Mouse (Mus musculus) lung, adult 2 months (tissue): ENCODE measurements around the gene Gm20696. TPM values are rescaled to one million over a fixed set of nuclear protein-coding genes. Genes with fewer than 3 reads are reported as not detected.

Source experiments
- DNase-seq: peaks from one replicate; pipeline ENCODE4 v3.0.0; 2022
- H3K4me1 ChIP-seq: fragments of 200-500 bp; 2 replicates; pipeline ENCODE4 v1.6.1; 2011; ENCODE audit warnings: low read length; ENCODE audit not compliant: control insufficient read depth, insufficient read depth
- H3K4me3 ChIP-seq: fragments of 200-500 bp; replicated peaks from 2 replicates; pipeline ENCODE3; 2011; ENCODE audit warnings: low read depth, mild to moderate bottlenecking, control low read depth, low read length; ENCODE audit errors: extremely low read depth
- CTCF ChIP-seq: fragments of 200-500 bp; IDR thresholded peaks from 2 replicates; pipeline ENCODE4 v1.5.1; 2011; ENCODE audit warnings: mild to moderate bottlenecking, low read length, control low read depth; ENCODE audit not compliant: insufficient read depth
- POLR2A ChIP-seq: fragments of 200-500 bp; IDR thresholded peaks from 2 replicates; pipeline ENCODE4 v1.6.1; 2011; ENCODE audit warnings: low read depth, mild to moderate bottlenecking, control low read depth, low read length, borderline replicate concordance; ENCODE audit errors: extremely low read depth
- WGBS: fragments of 180-500 bp; shearing (Covaris S2); methylation state at CpG from one replicate; pipeline ENCODE4 v1.1.7; 2018; 5-methylcytosine and 5-hydroxymethylcytosine counted together
- polyA plus RNA-seq: library from polyadenylated mRNA; depleted of rRNA; stranded (reverse); fragments of >200 nt; gene quantifications from 2 replicates; pipeline ENCODE4 v1.2.3, GENCODE M21; 2012

Gm20696 gene
- polyA plus RNA-seq, 1 experiment: 1.4 TPM

- DNase-seq: no peak
- 0 out of 2 replicates have a peak, but pooled peaks cover 2% of the 10 kb centered on the region for H3K4me1 ChIP-seq
- TF ChIP-seq CTCF: no peak
- TF ChIP-seq POLR2A: no peak
- WGBS: 80% methylated on average over 7 of the region's 7 CpGs
- no peak overlapping the region for H3K4me3 ChIP-seq
Observed at GRCm38 (mm10) chr6:99617867-99618266, 48.7 kb downstream of the Gm20696 start.

GRCm38 (mm10) chr6:99617415-99617814, 49.2 kb downstream of the Gm20696 start:
- 94% methylated on average over 1 of the region's 1 CpGs for whole genome bisulfite sequencing
- DNase-seq: no peak
- TF ChIP-seq CTCF (no peak), POLR2A (no peak)
- Histone ChIP-seq H3K4me1 (0 out of 2 replicates have a peak, but pooled peaks cover 2% of the 10 kb centered on the region), H3K4me3 (no peak overlapping the region)

GRCm38 (mm10) chr6:99615272-99615751, 51.3 kb downstream of the Gm20696 start:
- 0 out of 2 replicates have a peak, but pooled peaks cover 2% of the 10 kb centered on the region for H3K4me1 ChIP-seq
- DNase-seq: no peak
- no peak overlapping the region for H3K4me3 ChIP-seq
- 40% methylated on average over 10 of the region's 10 CpGs for WGBS
- TF ChIP-seq POLR2A (no peak), CTCF (no peak)

- H3K4me3 ChIP-seq: no peak overlapping the region
- H3K4me1 ChIP-seq: 0 out of 2 replicates have a peak, but pooled peaks cover 2% of the 10 kb centered on the region
- 64% methylated on average over 17 of the region's 17 CpGs for WGBS
- TF ChIP-seq POLR2A (no peak), CTCF (no peak)
- DNase-seq: no peak
Observed at GRCm38 (mm10) chr6:99614566-99615271, 51.9 kb downstream of the Gm20696 start.

DNA sequence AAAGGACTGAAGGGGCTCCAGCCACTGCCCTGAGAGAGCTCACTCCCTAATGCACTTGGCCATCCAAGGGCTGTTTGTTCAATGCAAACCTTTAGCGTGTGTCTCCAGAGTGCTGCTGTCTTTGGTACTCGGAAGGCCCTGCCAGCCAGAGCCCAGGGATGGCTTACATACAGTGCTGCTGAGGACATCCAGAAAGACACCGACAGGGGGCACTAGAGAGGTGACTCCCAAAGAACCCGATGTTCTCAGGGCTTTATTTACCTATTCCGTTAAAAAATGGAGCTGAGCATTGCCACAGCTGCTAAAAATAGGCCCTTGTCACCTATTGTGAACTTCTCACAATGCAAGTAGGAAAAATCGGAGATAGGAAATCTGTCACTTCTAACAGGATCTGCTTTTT, 54.7 kb downstream of the Gm20696 start:
- WGBS: 46% methylated on average over 6 of the region's 6 CpGs
- no peak for TF ChIP-seq CTCF
- DNase-seq: no peak
- Histone ChIP-seq H3K4me1 (no peaks in the 10 kb centered on the region), H3K4me3 (no peak overlapping the region)

DNA sequence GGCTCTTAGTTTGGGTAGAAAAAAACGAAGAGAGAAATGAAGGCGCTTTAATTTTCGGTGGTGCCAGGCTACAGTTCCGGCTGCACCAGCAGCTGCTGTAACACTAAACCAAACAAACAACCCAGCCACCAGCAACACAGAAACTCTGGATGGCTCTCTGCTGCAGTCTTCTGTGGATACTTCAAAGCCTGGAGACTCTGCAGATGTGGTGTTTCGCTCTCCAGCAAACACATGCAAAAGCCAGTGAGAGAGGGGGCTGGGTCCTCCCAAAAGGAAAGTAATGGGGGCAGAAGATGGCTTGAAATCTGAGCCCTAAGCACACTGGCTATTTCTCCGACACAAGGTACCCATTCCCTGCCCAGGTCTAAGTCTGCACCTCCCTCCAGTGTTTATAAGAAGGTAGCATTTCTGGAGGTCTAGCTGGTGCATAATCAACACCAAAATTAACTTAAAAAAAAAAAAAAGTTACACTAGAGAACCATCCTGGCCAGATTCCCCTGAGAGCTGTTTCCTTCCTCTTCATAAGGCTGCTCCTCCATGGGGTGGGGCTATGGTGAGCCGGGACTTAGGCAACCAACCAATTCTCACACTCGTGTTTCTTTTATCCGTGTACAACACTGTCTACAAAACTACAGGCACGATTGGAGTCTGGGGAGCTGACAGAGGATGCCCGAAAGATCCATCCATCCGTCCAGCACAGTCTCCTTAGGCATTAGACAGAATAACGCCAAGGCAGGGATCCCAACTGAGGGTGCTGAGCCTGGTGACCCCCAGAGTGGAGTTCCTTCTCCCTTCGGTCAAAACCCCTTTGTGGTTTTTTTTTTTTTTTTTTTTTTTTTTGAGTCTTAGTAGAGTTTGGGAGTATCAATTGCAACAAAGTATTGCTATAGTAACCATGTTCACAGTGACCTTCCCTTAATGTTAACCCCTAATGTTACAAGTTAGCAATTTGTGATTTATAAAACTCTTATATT, 55.9 kb downstream of the Gm20696 start:
- 41% methylated on average over 14 of the region's 14 CpGs for WGBS
- TF ChIP-seq POLR2A (no peak), CTCF (no peak)
- DNase-seq: no peak
- no peak overlapping the region for H3K4me3 ChIP-seq
- no peaks in the 10 kb centered on the region for H3K4me1 ChIP-seq

- TF ChIP-seq POLR2A: no peak
- TF ChIP-seq CTCF: no peak
- 75% methylated on average over 7 of the region's 7 CpGs for WGBS
- DNase-seq: no peak
- no peaks in the 10 kb centered on the region; the same call in 1 of the 2 replicates for H3K4me1 ChIP-seq
- no peak overlapping the region for H3K4me3 ChIP-seq
Observed at GRCm38 (mm10) chr6:99606079-99606478, 60.5 kb downstream of the Gm20696 start.

- 39% methylated on average over 2 of the region's 2 CpGs for WGBS
- no peak for DNase-seq
- no peak overlapping the region for H3K4me3 ChIP-seq
Observed at GRCm38 (mm10) chr6:99604758-99605157, 61.8 kb downstream of the Gm20696 start.

GRCm38 (mm10) chr6:99602434-99602833, 64.2 kb downstream of the Gm20696 start:
- WGBS: 87% methylated on average over 7 of the region's 7 CpGs
- peaks cover 5% of the 10 kb centered on the region for H3K4me1 ChIP-seq
- no peak for DNase-seq
- H3K4me3 ChIP-seq: no peak overlapping the region
- TF ChIP-seq CTCF: no peak
- TF ChIP-seq POLR2A: no peak

More at GRCm38 (mm10) chr6:99604758-99605157, 61.8 kb downstream of the Gm20696 start:
- no peak for TF ChIP-seq POLR2A
- TF ChIP-seq CTCF: no peak
- H3K4me1 ChIP-seq: peaks cover 5% of the 10 kb centered on the region

DNA sequence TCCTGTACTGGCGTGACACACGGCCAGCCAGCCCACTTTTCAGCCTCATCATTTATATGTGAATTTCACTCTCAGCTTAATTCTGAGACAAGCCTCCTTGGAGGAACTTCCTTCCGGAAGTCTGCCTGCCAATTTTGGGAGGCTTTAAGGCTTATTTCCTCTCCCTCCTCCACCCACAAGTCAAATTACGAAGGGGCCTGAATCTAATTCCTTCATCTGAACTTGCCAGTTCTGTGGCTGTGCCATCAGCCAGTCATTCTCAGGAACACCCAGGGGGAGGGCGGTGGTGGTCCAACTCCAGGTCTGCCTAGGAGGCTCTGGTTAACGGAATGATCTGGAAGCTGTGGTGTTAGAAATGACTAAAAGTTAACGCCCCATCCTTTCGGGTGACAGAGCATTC, 65.7 kb downstream of the Gm20696 start:
- 38% methylated on average over 8 of the region's 8 CpGs for WGBS
- Histone ChIP-seq H3K4me3 (no peak overlapping the region), H3K4me1 (peaks cover 5% of the 10 kb centered on the region)
- DNase-seq: no peak
- TF ChIP-seq CTCF: no peak
- TF ChIP-seq POLR2A: no peak
